Mouse (Mus musculus) ES-Bruce4 (cell line): ENCODE results near the gene Msl3l2.

Experiments used
- EP300 ChIP-seq: IDR thresholded peaks from 2 replicates; pipeline ENCODE4 v1.6.1; 2011; ENCODE audit warnings: low read depth, low read length; ENCODE audit not compliant: insufficient read depth
- POLR2A ChIP-seq: IDR thresholded peaks from one replicate; pipeline ENCODE4 v1.8.1; 2011; ENCODE audit warnings: low read length; ENCODE audit not compliant: insufficient read depth

GRCm38 (mm10) chr10:56099641-56100310, 6.9 kb upstream of the Msl3l2 start:
- TF ChIP-seq POLR2A: no peak
- TF ChIP-seq EP300: no peak
